Mouse (Mus musculus): ENCODE measurements around the gene Olfr1512. TPM values are rescaled to one million over a fixed set of nuclear protein-coding genes. Genes with fewer than 3 reads are reported as not detected.

The Olfr1512 gene
- polyA plus RNA-seq, 1 experiment from 2014 or later, result not detected

DNA sequence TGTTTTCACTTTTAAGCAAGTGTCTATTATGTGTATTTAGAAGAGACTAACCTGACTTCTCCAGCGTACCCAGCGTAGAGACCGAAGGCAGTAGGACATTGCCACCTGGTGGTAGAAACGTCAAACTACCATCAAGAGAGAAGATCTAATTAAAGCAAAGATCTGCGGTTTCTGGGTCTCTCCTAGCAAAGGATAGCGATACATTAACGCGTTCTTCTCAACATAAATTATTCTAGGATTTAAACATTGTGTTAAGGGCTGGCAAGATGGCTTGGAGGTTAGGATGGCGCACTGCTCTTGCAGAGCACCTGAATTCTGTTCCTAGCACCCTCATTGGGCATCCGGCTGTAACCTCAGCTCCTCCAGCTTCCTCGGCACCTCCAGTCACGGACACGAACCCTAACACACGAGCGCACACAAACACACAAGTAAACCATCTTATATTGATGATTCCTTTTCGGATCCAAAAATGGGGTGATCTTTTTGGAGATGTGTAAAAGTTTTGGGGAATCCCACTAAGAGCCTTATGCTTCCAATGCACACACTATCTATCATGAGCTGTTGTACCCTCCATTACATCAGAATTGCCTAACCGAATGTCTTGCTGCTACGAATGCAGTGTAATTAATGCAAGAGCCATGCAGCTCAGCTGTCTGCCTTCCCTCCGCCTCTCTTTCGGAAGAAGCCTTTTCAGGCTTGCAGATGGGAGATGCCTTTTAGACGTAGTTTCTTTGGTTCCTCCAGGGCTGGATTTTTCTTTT lies 40.0 kb downstream of the Olfr1512 start:
- Histone ChIP-seq H3K9me3 (replicated peaks; ENCODE audit: control insufficient read depth, low read length) (no peaks in the 10 kb centered on the region), H3K27ac (ENCODE audit: low read depth, low read length) (no peak overlapping the region), H3K4me1 (ENCODE audit: control insufficient read depth, insufficient read depth, low read length) (no peaks in the 10 kb centered on the region), H3K9ac (ENCODE audit: low read length) (0 out of 2 replicates have a peak overlapping the region, but pooled peaks have one; percentile 40), H3K27me3 (replicated peaks; ENCODE audit: control insufficient read depth, insufficient read depth, low read length) (no peaks in the 10 kb centered on the region), H3K4me2 (ENCODE audit: low read length) (peak overlapping the region; percentile 41), H3K36me3 (ENCODE audit: control insufficient read depth, insufficient read depth, low read length) (no peaks in the 10 kb centered on the region), H3K4me3 (ENCODE audit: low read depth, low read length) (peak overlapping the region; percentile 7; the same call in 1 of the 2 replicates)
- ATAC-seq (peak; percentile 77), DNase-seq (ENCODE audit: low spot score) (peak; percentile 94)
- WGBS, result 25% methylated on average over 21 of the region's 21 CpGs

- no peak overlapping the region for H3K9ac ChIP-seq (ENCODE audit: low read length)
- H3K4me1 ChIP-seq (ENCODE audit: control insufficient read depth, insufficient read depth, low read length), result peaks cover 8% of the 10 kb centered on the region; the same call in 1 of the 2 replicates
- H3K9me3 ChIP-seq (replicated peaks; ENCODE audit: control insufficient read depth, low read length), result no peaks in the 10 kb centered on the region
- H3K36me3 ChIP-seq (ENCODE audit: control insufficient read depth, insufficient read depth, low read length), result no peaks in the 10 kb centered on the region
- no peak for DNase-seq (ENCODE audit: low spot score)
- H3K4me3 ChIP-seq (ENCODE audit: low read depth, low read length), result no peak overlapping the region
- no peak overlapping the region for H3K4me2 ChIP-seq (ENCODE audit: low read length)
- H3K27ac ChIP-seq (ENCODE audit: low read depth, low read length), result no peak overlapping the region
- WGBS, result 31% methylated on average over 3 of the region's 3 CpGs
- no peak for ATAC-seq
- H3K27me3 ChIP-seq (replicated peaks; ENCODE audit: control insufficient read depth, insufficient read depth, low read length), result no peaks in the 10 kb centered on the region
Observed at GRCm38 (mm10) chr14:52332171-52332570, 46.8 kb downstream of the Olfr1512 start.

- DNase-seq (ENCODE audit: low spot score) (peak; percentile 61), ATAC-seq (0 out of 2 replicates have a peak, but pooled peaks have one; percentile 33)
- Histone ChIP-seq H3K9ac (ENCODE audit: low read length) (no peak overlapping the region; the same call in 1 of the 2 replicates), H3K4me3 (ENCODE audit: low read depth, low read length) (no peak overlapping the region), H3K4me1 (ENCODE audit: control insufficient read depth, insufficient read depth, low read length) (peaks cover 11% of the 10 kb centered on the region; the same call in 1 of the 2 replicates), H3K9me3 (replicated peaks; ENCODE audit: control insufficient read depth, low read length) (no peaks in the 10 kb centered on the region), H3K36me3 (ENCODE audit: control insufficient read depth, insufficient read depth, low read length) (no peaks in the 10 kb centered on the region), H3K27me3 (replicated peaks; ENCODE audit: control insufficient read depth, insufficient read depth, low read length) (no peaks in the 10 kb centered on the region), H3K27ac (ENCODE audit: low read depth, low read length) (peak overlapping the region; percentile 27; the same call in 1 of the 2 replicates), H3K4me2 (ENCODE audit: low read length) (peak overlapping the region; percentile 18; the same call in 1 of the 2 replicates)
- WGBS, result 2% methylated on average over 4 of the region's 4 CpGs
Observed at GRCm38 (mm10) chr14:52331069-52331750, 47.8 kb downstream of the Olfr1512 start.

DNA sequence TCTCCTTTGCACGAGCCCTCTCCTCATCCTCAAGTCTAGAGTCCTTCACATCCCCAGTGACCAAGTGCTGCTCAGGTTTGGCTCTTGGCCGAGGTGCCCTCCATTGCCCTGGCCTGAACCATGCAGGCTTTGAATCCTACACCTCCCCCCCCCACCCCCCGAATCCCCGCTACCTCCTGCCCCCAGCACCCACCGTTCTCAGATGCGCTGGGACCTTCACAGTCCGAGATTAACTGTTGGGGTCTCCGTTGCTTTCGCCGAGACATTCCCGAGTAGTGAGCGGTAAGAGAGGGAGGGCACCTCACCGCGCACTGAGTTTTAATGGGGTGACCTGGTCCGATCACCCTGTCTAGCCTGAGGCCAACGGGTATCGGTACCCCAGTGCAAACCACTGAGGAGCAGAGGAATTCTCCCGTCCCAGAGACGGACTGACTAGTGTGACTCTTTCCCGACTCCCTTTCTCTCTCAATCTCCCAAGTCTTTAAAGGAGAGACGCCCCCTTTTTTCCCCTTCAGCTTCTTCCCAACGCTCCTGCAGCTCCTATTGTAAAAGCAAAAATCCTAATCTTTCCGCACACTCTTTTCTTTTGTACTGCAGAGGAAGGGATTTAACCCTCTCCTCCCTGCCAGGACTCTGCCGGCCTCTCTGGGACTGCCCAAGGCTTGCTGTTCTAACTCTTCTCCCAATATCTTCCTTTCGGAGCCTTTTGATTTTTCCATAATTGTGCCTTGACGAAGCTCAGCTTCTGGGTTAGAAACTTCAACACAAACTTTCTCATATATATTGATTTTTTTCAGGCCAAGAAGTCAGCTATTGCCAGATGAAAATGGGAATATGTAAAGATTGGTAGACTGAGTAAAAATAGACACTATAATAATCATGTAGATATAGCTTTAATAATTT lies 50.8 kb downstream of the Olfr1512 start, which contains the start of gene Sall2:
Sall2 (minus strand) TSS at position 853 of the 903 bp plus-strand sequence.
- peak; percentile 44 for DNase-seq (ENCODE audit: low spot score)
- Histone ChIP-seq H3K9me3 (replicated peaks; ENCODE audit: control insufficient read depth, low read length) (no peaks in the 10 kb centered on the region), H3K4me2 (ENCODE audit: low read length) (peak within 1 kb of the TSS; percentile 81), H3K27me3 (replicated peaks; ENCODE audit: control insufficient read depth, insufficient read depth, low read length) (no peaks in the 10 kb centered on the region), H3K36me3 (ENCODE audit: control insufficient read depth, insufficient read depth, low read length) (no peaks in the 10 kb centered on the region), H3K4me3 (ENCODE audit: low read depth, low read length) (peak within 1 kb of the TSS; percentile 44), H3K9ac (ENCODE audit: low read length) (peak within 1 kb of the TSS; percentile 73), H3K4me1 (ENCODE audit: control insufficient read depth, insufficient read depth, low read length) (peaks cover 14% of the 10 kb centered on the region), H3K27ac (ENCODE audit: low read depth, low read length) (peak within 1 kb of the TSS; percentile 69)
- ATAC-seq, result peak; percentile 60
- under 1% methylated on average over 25 of the region's 26 CpGs for WGBS

- Histone ChIP-seq H3K27ac (ENCODE audit: low read depth, low read length) (peak overlapping the region; percentile 69; the same call in 1 of the 2 replicates), H3K4me2 (ENCODE audit: low read length) (peak overlapping the region; percentile 81), H3K9ac (ENCODE audit: low read length) (peak overlapping the region; percentile 73), H3K36me3 (ENCODE audit: control insufficient read depth, insufficient read depth, low read length) (no peaks in the 10 kb centered on the region), H3K27me3 (replicated peaks; ENCODE audit: control insufficient read depth, insufficient read depth, low read length) (no peaks in the 10 kb centered on the region), H3K4me3 (ENCODE audit: low read depth, low read length) (peak overlapping the region; percentile 44), H3K9me3 (replicated peaks; ENCODE audit: control insufficient read depth, low read length) (no peaks in the 10 kb centered on the region), H3K4me1 (ENCODE audit: control insufficient read depth, insufficient read depth, low read length) (peaks cover 14% of the 10 kb centered on the region)
- ATAC-seq (peak; percentile 64), DNase-seq (ENCODE audit: low spot score) (peak; percentile 75)
- WGBS, result under 1% methylated on average over 14 of the region's 14 CpGs
Observed at GRCm38 (mm10) chr14:52327375-52327901, 51.5 kb downstream of the Olfr1512 start.

DNA sequence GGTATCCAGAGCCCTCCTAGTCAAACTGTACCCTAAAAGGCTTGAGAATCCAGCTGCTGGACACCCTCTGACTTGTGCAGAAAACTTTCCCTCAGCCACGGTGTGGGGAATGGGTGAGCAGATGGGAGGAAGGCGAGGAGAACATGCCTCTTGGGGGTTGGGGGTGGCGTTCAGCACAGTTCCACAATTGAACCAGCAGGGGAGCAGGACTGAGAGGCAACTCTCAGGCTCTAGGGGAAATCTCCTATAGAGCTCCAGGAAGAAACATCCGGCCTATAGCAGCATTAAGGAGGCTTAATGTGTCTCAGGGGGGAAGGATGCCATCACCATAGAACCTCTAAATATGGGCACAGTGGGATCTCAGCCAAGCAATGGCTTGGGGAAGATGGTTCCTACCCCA lies 53.1 kb downstream of the Olfr1512 start:
- H3K4me3 ChIP-seq (ENCODE audit: low read depth, low read length), result peak overlapping the region; percentile 8; the same call in 1 of the 2 replicates
- DNase-seq (ENCODE audit: low spot score) (peak; percentile 58), ATAC-seq (peak; percentile 45; the same call in 1 of the 2 replicates)
- whole genome bisulfite sequencing, result 3% methylated on average over 4 of the region's 4 CpGs
- no peaks in the 10 kb centered on the region for H3K27me3 ChIP-seq (replicated peaks; ENCODE audit: control insufficient read depth, insufficient read depth, low read length)
- H3K27ac ChIP-seq (ENCODE audit: low read depth, low read length), result no peak overlapping the region
- H3K9me3 ChIP-seq (replicated peaks; ENCODE audit: control insufficient read depth, low read length), result no peaks in the 10 kb centered on the region
- H3K36me3 ChIP-seq (ENCODE audit: control insufficient read depth, insufficient read depth, low read length), result no peaks in the 10 kb centered on the region
- peaks cover 10% of the 10 kb centered on the region for H3K4me1 ChIP-seq (ENCODE audit: control insufficient read depth, insufficient read depth, low read length)
- H3K9ac ChIP-seq (ENCODE audit: low read length), result peak overlapping the region; percentile 38; the same call in 1 of the 2 replicates
- peak overlapping the region; percentile 81 for H3K4me2 ChIP-seq (ENCODE audit: low read length)
